Mouse (Mus musculus) erythroid progenitor cell, adult 5-6 weeks (primary cell): Measurements from ENCODE around the gene Dbndd2. TPM values are rescaled to one million over a fixed set of nuclear protein-coding genes. Genes with fewer than 3 reads are reported as not detected.
A peak's percentile ranks its signal among the peaks of the same experiment; 100 is the strongest.

Experiments used
- ATAC-seq: replicated peaks from 2 replicates; pipeline ENCODE4 v1.8.0; 2016; ENCODE audit warnings: moderate number of reproducible peaks, mild to moderate bottlenecking, moderate TSS enrichment, inconsistent platforms; ENCODE audit not compliant: poor library complexity, low FRiP score, severe bottlenecking
- total RNA-seq, 2 experiments: library from RNA; stranded (forward) in 1 of 2; stranded (reverse) in 1 of 2; fragments of 150-400 nt in 1 of 2; fragments of 186-747, 209-891 nt in 1 of 2; gene quantifications; 2 replicates each; pipeline versions ENCODE4 v1.2.3 to v1.2.4; 2015 to 2017; ENCODE audit warnings: low replicate concordance in 2 of 2

Dbndd2 gene
- total RNA-seq, 2 experiments from 2014 or later = 0.61 to 6.3 TPM

DNA sequence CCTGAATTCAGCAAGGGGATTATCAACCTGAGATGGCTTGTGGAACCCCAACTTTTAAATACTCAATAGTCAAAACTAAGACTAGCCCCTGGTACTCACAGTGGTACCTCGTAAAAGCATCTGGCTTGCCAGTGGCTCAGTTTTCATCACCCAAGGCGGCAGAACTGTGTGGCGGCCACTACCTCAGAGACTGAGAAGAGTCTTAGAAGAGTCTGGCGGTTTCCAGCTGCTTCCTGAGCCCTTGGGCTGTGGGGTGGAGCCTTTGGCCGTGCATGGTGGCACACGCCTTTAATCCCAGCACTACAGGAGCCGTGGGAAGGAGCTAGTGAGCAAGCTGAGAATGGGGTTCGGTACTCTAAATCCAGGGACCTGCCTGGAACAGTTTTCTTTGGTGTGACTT, 36.4 kb downstream of the Dbndd2 start:
- ATAC-seq = no peak

- ATAC-seq = no peak
These were observed 37.4 kb downstream of the Dbndd2 start for GRCm38 (mm10) chr2:164523301-164523773.

- no peak for ATAC-seq
These were observed 42.7 kb downstream of the Dbndd2 start for GRCm38 (mm10) chr2:164528557-164528956.

GRCm38 (mm10) chr2:164531169-164531568, 45.3 kb downstream of the Dbndd2 start:
- ATAC-seq = peak; percentile 69; the same call in 1 of the 2 replicates

GRCm38 (mm10) chr2:164534315-164534714, 48.4 kb downstream of the Dbndd2 start:
- no peak for ATAC-seq

- no peak for ATAC-seq
These were observed 51.1 kb downstream of the Dbndd2 start for GRCm38 (mm10) chr2:164537003-164537402.

DNA sequence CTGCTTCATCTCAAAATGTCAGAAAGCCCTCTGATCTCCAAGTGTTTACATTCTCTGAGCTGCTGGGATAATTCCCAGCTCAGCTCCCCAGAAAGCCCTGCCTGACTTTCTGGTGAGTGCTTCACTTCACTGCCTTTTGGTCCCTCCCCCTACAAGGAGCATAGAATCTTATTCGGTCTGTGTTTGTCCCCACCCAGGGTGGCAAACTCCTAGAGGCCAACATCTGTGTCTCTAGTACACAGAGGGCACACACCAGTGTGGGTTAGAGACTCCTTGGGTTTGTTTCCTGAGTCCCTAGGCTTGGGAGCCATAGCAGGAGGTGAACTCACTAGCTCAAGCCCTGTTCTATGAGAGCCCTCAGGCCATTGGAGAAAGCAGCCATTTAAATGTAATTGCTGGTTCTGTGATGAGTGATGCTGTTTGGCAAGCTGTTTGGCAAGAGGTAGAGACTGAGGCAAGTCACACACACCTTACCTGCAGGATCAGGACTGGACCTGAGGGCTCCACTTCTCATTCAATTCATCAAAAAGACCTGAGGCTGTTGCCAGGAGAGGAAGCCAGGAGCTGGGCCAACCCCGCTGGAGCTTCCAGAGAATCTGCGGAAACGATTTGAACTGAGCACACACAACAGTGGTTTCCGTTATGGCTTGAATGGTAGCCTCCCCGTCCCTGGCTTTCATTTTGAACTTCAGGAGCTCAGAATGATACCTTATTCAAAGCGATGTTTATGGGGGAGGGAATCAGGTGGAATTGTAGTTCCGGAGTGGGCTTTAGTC, 54.9 kb downstream of the Dbndd2 start:
- ATAC-seq = no peak

DNA sequence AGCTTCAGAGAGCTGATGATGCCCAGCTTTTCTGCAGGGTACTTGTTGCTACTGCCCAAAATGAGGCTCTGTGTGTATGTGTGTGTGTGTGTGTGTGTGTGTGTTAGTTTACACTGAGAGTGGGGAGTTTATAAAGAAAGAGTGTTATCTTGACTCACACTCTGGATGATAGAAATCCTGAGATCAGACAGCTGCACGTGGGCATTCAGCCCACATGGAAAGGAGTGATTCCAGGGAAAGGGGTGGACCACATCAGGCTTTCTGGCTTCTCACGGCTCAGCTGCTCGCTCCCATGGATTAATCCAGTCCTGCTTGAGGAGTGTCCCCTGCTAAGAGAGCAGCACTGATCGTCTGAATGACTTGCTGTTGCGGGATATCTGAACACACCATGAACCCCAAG, 56.2 kb downstream of the Dbndd2 start:
- ATAC-seq = no peak

DNA sequence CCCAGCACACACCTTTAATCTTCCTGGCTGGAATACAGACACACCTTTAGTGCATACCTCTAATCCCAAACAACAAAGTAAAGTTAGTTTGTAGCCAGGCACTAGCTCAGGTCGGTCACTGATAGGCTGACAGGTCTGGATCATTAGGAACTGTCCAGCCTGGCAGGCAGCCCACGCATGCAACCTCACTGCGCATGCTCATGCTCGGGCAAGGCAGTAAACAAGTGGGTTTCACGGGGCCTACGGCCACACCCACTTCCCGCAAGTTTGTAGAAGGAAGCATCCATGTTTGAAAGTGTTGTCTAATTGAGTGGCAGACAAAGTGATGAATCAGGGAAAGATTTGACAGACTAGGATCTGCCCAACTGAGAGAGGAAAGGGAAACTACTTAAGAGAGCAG, 56.7 kb downstream of the Dbndd2 start:
- no peak for ATAC-seq

Other genes with a start within 250 kb of the Dbndd2 start
- gene Svs2, start 247.6 kb upstream of the Dbndd2 start, total RNA-seq (2015; ENCODE audit: low replicate concordance) = not detected in 2 replicates
- gene Svs2, start 247.6 kb upstream of the Dbndd2 start, total RNA-seq (2017; ENCODE audit: low replicate concordance) = not detected in 2 replicates
- gene Svs3b, start 229.5 kb upstream of the Dbndd2 start, total RNA-seq (2015; ENCODE audit: low replicate concordance) = not detected in 2 replicates
- gene Svs3b, start 229.5 kb upstream of the Dbndd2 start, total RNA-seq (2017; ENCODE audit: low replicate concordance) = not detected in 2 replicates
- gene Svs4, start 207.6 kb upstream of the Dbndd2 start, total RNA-seq (2015; ENCODE audit: low replicate concordance) = not detected in 2 replicates
- gene Svs4, start 207.6 kb upstream of the Dbndd2 start, total RNA-seq (2017; ENCODE audit: low replicate concordance) = not detected in 2 replicates
- not detected in 2 replicates for gene Svs3a, start 196.8 kb upstream of the Dbndd2 start, total RNA-seq (2015; ENCODE audit: low replicate concordance)
- not detected in 2 replicates for gene Svs3a, start 196.8 kb upstream of the Dbndd2 start, total RNA-seq (2017; ENCODE audit: low replicate concordance)
- not detected in 2 replicates for gene Svs6, start 169.4 kb upstream of the Dbndd2 start, total RNA-seq (2015; ENCODE audit: low replicate concordance)
- not detected in 2 replicates for gene Svs6, start 169.4 kb upstream of the Dbndd2 start, total RNA-seq (2017; ENCODE audit: low replicate concordance)
- gene Svs5, start 153.4 kb upstream of the Dbndd2 start, total RNA-seq (2015; ENCODE audit: low replicate concordance) = not detected in 2 replicates
- not detected in 2 replicates for gene Svs5, start 153.4 kb upstream of the Dbndd2 start, total RNA-seq (2017; ENCODE audit: low replicate concordance)
- gene Slpi, start 97.0 kb upstream of the Dbndd2 start, total RNA-seq (2015; ENCODE audit: low replicate concordance) = 36.9 and 68.8 TPM in 2 replicates
- 6.3 and 11.0 TPM in 2 replicates for gene Slpi, start 97.0 kb upstream of the Dbndd2 start, total RNA-seq (2017; ENCODE audit: low replicate concordance)
- gene Rbpjl, start 83.0 kb upstream of the Dbndd2 start, total RNA-seq (2015; ENCODE audit: low replicate concordance) = not detected in 2 replicates
- gene Rbpjl, start 83.0 kb upstream of the Dbndd2 start, total RNA-seq (2017; ENCODE audit: low replicate concordance) = not detected in 2 replicates
- not detected in 2 replicates for gene Matn4, start 80.9 kb upstream of the Dbndd2 start, total RNA-seq (2015; ENCODE audit: low replicate concordance)
- gene Matn4, start 80.9 kb upstream of the Dbndd2 start, total RNA-seq (2017; ENCODE audit: low replicate concordance) = not detected in 2 replicates
- gene Sdc4, start 42.2 kb upstream of the Dbndd2 start, total RNA-seq (2015; ENCODE audit: low replicate concordance) = 2.5 and 7.2 TPM in 2 replicates
- gene Sdc4, start 42.2 kb upstream of the Dbndd2 start, total RNA-seq (2017; ENCODE audit: low replicate concordance) = 5.7 and 7.2 TPM in 2 replicates
- gene Sys1, start 29.1 kb upstream of the Dbndd2 start, total RNA-seq (2015; ENCODE audit: low replicate concordance) = 8.8 and 10.8 TPM in 2 replicates
- gene Sys1, start 29.1 kb upstream of the Dbndd2 start, total RNA-seq (2017; ENCODE audit: low replicate concordance) = 3.1 and 5.3 TPM in 2 replicates
- not detected in 2 replicates for gene Gm20458, start 25.1 kb upstream of the Dbndd2 start, total RNA-seq (2015; ENCODE audit: low replicate concordance)
- gene Gm20458, start 25.1 kb upstream of the Dbndd2 start, total RNA-seq (2017; ENCODE audit: low replicate concordance) = not detected in 2 replicates
- gene Trp53tg5, start 12.4 kb upstream of the Dbndd2 start, total RNA-seq (2015; ENCODE audit: low replicate concordance) = not detected in 2 replicates
- gene Trp53tg5, start 12.4 kb upstream of the Dbndd2 start, total RNA-seq (2017; ENCODE audit: low replicate concordance) = not detected in 2 replicates
- 18.0 and 22.7 TPM in 2 replicates for gene Pigt, start 11.4 kb downstream of the Dbndd2 start, total RNA-seq (2015; ENCODE audit: low replicate concordance)
- 7.7 and 26.9 TPM in 2 replicates for gene Pigt, start 11.4 kb downstream of the Dbndd2 start, total RNA-seq (2017; ENCODE audit: low replicate concordance)
- not detected in 2 replicates for gene Wfdc2, start 76.3 kb downstream of the Dbndd2 start, total RNA-seq (2015; ENCODE audit: low replicate concordance)
- gene Wfdc2, start 76.3 kb downstream of the Dbndd2 start, total RNA-seq (2017; ENCODE audit: low replicate concordance) = not detected in 2 replicates
- not detected in 2 replicates for gene Spint3, start 87.4 kb downstream of the Dbndd2 start, total RNA-seq (2015; ENCODE audit: low replicate concordance)
- not detected in 2 replicates for gene Spint3, start 87.4 kb downstream of the Dbndd2 start, total RNA-seq (2017; ENCODE audit: low replicate concordance)
- gene Wfdc6a, start 99.3 kb downstream of the Dbndd2 start, total RNA-seq (2015; ENCODE audit: low replicate concordance) = not detected in 2 replicates
- gene Wfdc6a, start 99.3 kb downstream of the Dbndd2 start, total RNA-seq (2017; ENCODE audit: low replicate concordance) = not detected in 2 replicates
- not detected in 2 replicates for gene Eppin, start 107.5 kb downstream of the Dbndd2 start, total RNA-seq (2015; ENCODE audit: low replicate concordance)
- gene Eppin, start 107.5 kb downstream of the Dbndd2 start, total RNA-seq (2017; ENCODE audit: low replicate concordance) = not detected in 2 replicates
- gene Wfdc6b, start 127.4 kb downstream of the Dbndd2 start, total RNA-seq (2015; ENCODE audit: low replicate concordance) = not detected in 2 replicates
- not detected in 2 replicates for gene Wfdc6b, start 127.4 kb downstream of the Dbndd2 start, total RNA-seq (2017; ENCODE audit: low replicate concordance)
- not detected in 2 replicates for gene Wfdc8, start 127.5 kb downstream of the Dbndd2 start, total RNA-seq (2015; ENCODE audit: low replicate concordance)
- not detected in 2 replicates for gene Wfdc8, start 127.5 kb downstream of the Dbndd2 start, total RNA-seq (2017; ENCODE audit: low replicate concordance)
- not detected in 2 replicates for gene Wfdc16, start 152.7 kb downstream of the Dbndd2 start, total RNA-seq (2015; ENCODE audit: low replicate concordance)
- not detected in 2 replicates for gene Wfdc16, start 152.7 kb downstream of the Dbndd2 start, total RNA-seq (2017; ENCODE audit: low replicate concordance)
- not detected in 2 replicates for gene Wfdc10, start 169.9 kb downstream of the Dbndd2 start, total RNA-seq (2015; ENCODE audit: low replicate concordance)
- gene Wfdc10, start 169.9 kb downstream of the Dbndd2 start, total RNA-seq (2017; ENCODE audit: low replicate concordance) = not detected in 2 replicates
- gene Wfdc9, start 170.5 kb downstream of the Dbndd2 start, total RNA-seq (2015; ENCODE audit: low replicate concordance) = not detected in 2 replicates
- gene Wfdc9, start 170.5 kb downstream of the Dbndd2 start, total RNA-seq (2017; ENCODE audit: low replicate concordance) = not detected in 2 replicates
- gene Wfdc11, start 188.0 kb downstream of the Dbndd2 start, total RNA-seq (2015; ENCODE audit: low replicate concordance) = not detected in 2 replicates
- not detected in 2 replicates for gene Wfdc11, start 188.0 kb downstream of the Dbndd2 start, total RNA-seq (2017; ENCODE audit: low replicate concordance)
- gene Wfdc13, start 199.0 kb downstream of the Dbndd2 start, total RNA-seq (2015; ENCODE audit: low replicate concordance) = not detected in 2 replicates
- gene Wfdc13, start 199.0 kb downstream of the Dbndd2 start, total RNA-seq (2017; ENCODE audit: low replicate concordance) = not detected in 2 replicates
- gene Spint4, start 212.4 kb downstream of the Dbndd2 start, total RNA-seq (2015; ENCODE audit: low replicate concordance) = not detected in 2 replicates
- gene Spint4, start 212.4 kb downstream of the Dbndd2 start, total RNA-seq (2017; ENCODE audit: low replicate concordance) = not detected in 2 replicates
- gene Spint5, start 229.2 kb downstream of the Dbndd2 start, total RNA-seq (2015; ENCODE audit: low replicate concordance) = not detected in 2 replicates
- gene Spint5, start 229.2 kb downstream of the Dbndd2 start, total RNA-seq (2017; ENCODE audit: low replicate concordance) = not detected in 2 replicates